Mouse (Mus musculus) neural tube, embryonic 13.5 days (tissue): ENCODE data around the gene Ddah2. TPM values are rescaled to one million over a fixed set of nuclear protein-coding genes. Genes with fewer than 3 reads are reported as not detected.

Experiments used
- ATAC-seq: fragments of 200-750 bp; cut with Nextera tagmentation; 2 replicates; pipeline ENCODE4 v1.8.0; 2017; ENCODE audit warnings: low read depth, mild to moderate bottlenecking, moderate TSS enrichment, moderate library complexity
- H3K27ac ChIP-seq: fragments of 300-500 bp; sonication (generic); replicated peaks from 2 replicates; pipeline ENCODE4 v1.5.1; 2015; ENCODE audit warnings: moderate library complexity, mild to moderate bottlenecking, inconsistent platforms
- H3K27me3 ChIP-seq: fragments of 300-500 bp; sonication (generic); 2 replicates; pipeline ENCODE4 v1.6.1; 2015; ENCODE audit warnings: mild to moderate bottlenecking, inconsistent platforms
- H3K36me3 ChIP-seq: fragments of 300-500 bp; sonication (generic); 2 replicates; pipeline ENCODE4 v1.6.1; 2015; ENCODE audit warnings: mild to moderate bottlenecking, inconsistent platforms
- H3K4me1 ChIP-seq: fragments of 300-500 bp; sonication (generic); replicated peaks from 2 replicates; pipeline ENCODE4 v1.6.1; 2015; ENCODE audit warnings: inconsistent platforms
- H3K4me2 ChIP-seq: fragments of 300-500 bp; sonication (generic); 2 replicates; pipeline ENCODE4 v1.6.1; 2015; ENCODE audit warnings: inconsistent platforms, mild to moderate bottlenecking, moderate library complexity
- H3K4me3 ChIP-seq: fragments of 300-500 bp; sonication (generic); 2 replicates; pipeline ENCODE4 v1.5.1; 2015; ENCODE audit warnings: mild to moderate bottlenecking, inconsistent platforms
- H3K9ac ChIP-seq: fragments of 300-500 bp; sonication (generic); 2 replicates; pipeline ENCODE4 v1.6.1; 2015; ENCODE audit warnings: moderate library complexity, mild to moderate bottlenecking, inconsistent platforms
- H3K9me3 ChIP-seq: fragments of 300-500 bp; sonication (generic); 2 replicates; pipeline ENCODE4 v1.6.1; 2016; ENCODE audit warnings: inconsistent platforms
- WGBS: fragments of 180-500 bp; shearing (Covaris S2); methylation state at CpG from one replicate; pipeline ENCODE4 v1.1.7; 2015; 5-methylcytosine and 5-hydroxymethylcytosine counted together
- polyA plus RNA-seq: library from polyadenylated mRNA; unstranded; fragments of >200 nt; fragmentation: Nextera tagmentation; extraction: Ambion mirVana; gene quantifications from 2 replicates; pipeline ENCODE4 v1.2.1, GENCODE M21; 2015

The Ddah2 gene
- polyA plus RNA-seq, 1 experiment from 2014 or later, result 431 TPM

GRCm38 (mm10) chr17:35058316-35058715 lies 519 bp upstream of the Ddah2 start:
- 67% methylated on average over 9 of the region's 9 CpGs for WGBS
- Histone ChIP-seq H3K4me1 (peaks cover 30% of the 10 kb centered on the region), H3K9ac (peak overlapping the region; percentile 87)

GRCm38 (mm10) chr17:35060071-35060470 lies 1.2 kb downstream of the Ddah2 start:
- Histone ChIP-seq H3K4me2 (peak overlapping the region; percentile 94), H3K4me1 (peaks cover 37% of the 10 kb centered on the region), H3K36me3 (peaks cover 36% of the 10 kb centered on the region), H3K9me3 (no peaks in the 10 kb centered on the region), H3K4me3 (peak overlapping the region; percentile 79), H3K27me3 (peaks cover 24% of the 10 kb centered on the region), H3K27ac (no peak overlapping the region), H3K9ac (peak overlapping the region; percentile 87)
- no peak for ATAC-seq
- WGBS, result 29% methylated on average over 14 of the region's 14 CpGs

More at GRCm38 (mm10) chr17:35058316-35058715, 519 bp upstream of the Ddah2 start:
- Histone ChIP-seq H3K27me3 (peaks cover 6% of the 10 kb centered on the region), H3K9me3 (no peaks in the 10 kb centered on the region), H3K27ac (peak overlapping the region; percentile 87), H3K4me3 (peak overlapping the region; percentile 79), H3K36me3 (peaks cover 41% of the 10 kb centered on the region), H3K4me2 (peak overlapping the region; percentile 94)
- ATAC-seq, result 0 out of 2 replicates have a peak, but pooled peaks have one; percentile 0

GRCm38 (mm10) chr17:35060737-35061297 lies 2.0 kb downstream of the Ddah2 start:
- H3K4me3 ChIP-seq, result peak overlapping the region; percentile 79
- H3K27ac ChIP-seq, result no peak overlapping the region
- H3K4me2 ChIP-seq, result peak overlapping the region; percentile 94
- H3K9me3 ChIP-seq, result no peaks in the 10 kb centered on the region
- H3K9ac ChIP-seq, result peak overlapping the region; percentile 87
- peaks cover 43% of the 10 kb centered on the region for H3K4me1 ChIP-seq
- H3K36me3 ChIP-seq, result peaks cover 32% of the 10 kb centered on the region
- H3K27me3 ChIP-seq, result peaks cover 31% of the 10 kb centered on the region
- 52% methylated on average over 22 of the region's 22 CpGs for WGBS
- ATAC-seq, result no peak

- ATAC-seq, result no peak
- Histone ChIP-seq H3K9ac (no peak overlapping the region), H3K4me1 (peaks cover 43% of the 10 kb centered on the region), H3K36me3 (peaks cover 27% of the 10 kb centered on the region), H3K27ac (no peak overlapping the region), H3K9me3 (no peaks in the 10 kb centered on the region), H3K4me3 (no peak overlapping the region), H3K27me3 (peaks cover 36% of the 10 kb centered on the region), H3K4me2 (no peak overlapping the region)
- WGBS, result 78% methylated on average over 8 of the region's 8 CpGs
These were observed 2.5 kb downstream of the Ddah2 start for GRCm38 (mm10) chr17:35061299-35061698.

- H3K9ac ChIP-seq, result no peak overlapping the region
- no peak overlapping the region for H3K4me2 ChIP-seq
- peaks cover 39% of the 10 kb centered on the region for H3K4me1 ChIP-seq
- H3K9me3 ChIP-seq, result no peaks in the 10 kb centered on the region
- peaks cover 54% of the 10 kb centered on the region for H3K27me3 ChIP-seq
- no peak overlapping the region for H3K4me3 ChIP-seq
- 87% methylated on average over 3 of the region's 3 CpGs for WGBS
- no peak overlapping the region for H3K27ac ChIP-seq
- peaks cover 26% of the 10 kb centered on the region for H3K36me3 ChIP-seq
- ATAC-seq, result no peak
These were observed 4.6 kb downstream of the Ddah2 start for GRCm38 (mm10) chr17:35063466-35063865.

- H3K4me2 ChIP-seq, result peak overlapping the region; percentile 55
- ATAC-seq, result no peak
- H3K9me3 ChIP-seq, result no peaks in the 10 kb centered on the region
- 0 out of 2 replicates have a peak overlapping the region, but pooled peaks have one; percentile 28 for H3K4me3 ChIP-seq
- peaks cover 54% of the 10 kb centered on the region for H3K27me3 ChIP-seq
- 23% methylated on average over 10 of the region's 10 CpGs for WGBS
- no peak overlapping the region for H3K27ac ChIP-seq
- peaks cover 26% of the 10 kb centered on the region for H3K36me3 ChIP-seq
- H3K4me1 ChIP-seq, result peaks cover 35% of the 10 kb centered on the region
- H3K9ac ChIP-seq, result peak overlapping the region; percentile 59; the same call in 1 of the 2 replicates
These were observed 5.6 kb downstream of the Ddah2 start for GRCm38 (mm10) chr17:35064378-35064877.

- Histone ChIP-seq H3K9me3 (no peaks in the 10 kb centered on the region), H3K9ac (peak within 1 kb of the TSS; percentile 59)
- no peak for ATAC-seq
These were observed 6.4 kb downstream of the Ddah2 start, which contains the start of gene Ly6g6c for GRCm38 (mm10) chr17:35064951-35065947. Gene Ly6g6c (plus strand): TSS chr17:35065388.

GRCm38 (mm10) chr17:35066084-35066483 lies 7.2 kb downstream of the Ddah2 start, which contains the start of gene Mpig6b:
Gene Mpig6b (minus strand): TSS chr17:35066184.
- peaks cover 20% of the 10 kb centered on the region for H3K4me1 ChIP-seq
- 46% methylated on average over 10 of the region's 10 CpGs for WGBS
- H3K4me3 ChIP-seq, result peak within 1 kb of the TSS; percentile 28
- peak within 1 kb of the TSS; percentile 59 for H3K9ac ChIP-seq
- H3K9me3 ChIP-seq, result no peaks in the 10 kb centered on the region
- no peak for ATAC-seq
- H3K4me2 ChIP-seq, result peak within 1 kb of the TSS; percentile 55
- H3K27ac ChIP-seq, result no peak within 1 kb of the TSS
- H3K36me3 ChIP-seq, result peaks cover 19% of the 10 kb centered on the region
- peaks cover 54% of the 10 kb centered on the region for H3K27me3 ChIP-seq

More at GRCm38 (mm10) chr17:35064951-35065947, 6.4 kb downstream of the Ddah2 start, which contains the start of gene Ly6g6c:
- Histone ChIP-seq H3K4me1 (peaks cover 28% of the 10 kb centered on the region), H3K4me3 (peak within 1 kb of the TSS; percentile 28), H3K4me2 (peak within 1 kb of the TSS; percentile 55), H3K36me3 (peaks cover 26% of the 10 kb centered on the region), H3K27me3 (peaks cover 54% of the 10 kb centered on the region), H3K27ac (no peak within 1 kb of the TSS)
- under 1% methylated on average over 48 of the region's 48 CpGs for WGBS

- ATAC-seq, result no peak
- no peak overlapping the region for H3K4me2 ChIP-seq
- 87% methylated on average over 17 of the region's 17 CpGs for WGBS
These were observed 9.5 kb downstream of the Ddah2 start for GRCm38 (mm10) chr17:35068213-35068914.

GRCm38 (mm10) chr17:35070556-35071229 lies 11.9 kb downstream of the Ddah2 start:
- H3K9ac ChIP-seq, result no peak overlapping the region
- H3K4me2 ChIP-seq, result no peak overlapping the region
- no peaks in the 10 kb centered on the region for H3K9me3 ChIP-seq
- H3K27ac ChIP-seq, result no peak overlapping the region
- no peak for ATAC-seq
- no peaks in the 10 kb centered on the region for H3K36me3 ChIP-seq
- no peak overlapping the region for H3K4me3 ChIP-seq
- H3K27me3 ChIP-seq, result peaks cover 24% of the 10 kb centered on the region
- H3K4me1 ChIP-seq, result 0 out of 2 replicates have a peak, but pooled peaks cover 4% of the 10 kb centered on the region
- WGBS, result 67% methylated on average over 6 of the region's 6 CpGs

More at GRCm38 (mm10) chr17:35068213-35068914, 9.5 kb downstream of the Ddah2 start:
- H3K4me3 ChIP-seq, result no peak overlapping the region
- H3K9ac ChIP-seq, result no peak overlapping the region
- peaks cover 47% of the 10 kb centered on the region for H3K27me3 ChIP-seq
- peaks cover 17% of the 10 kb centered on the region for H3K4me1 ChIP-seq
- H3K36me3 ChIP-seq, result peaks cover 3% of the 10 kb centered on the region; the same call in 1 of the 2 replicates
- H3K27ac ChIP-seq, result no peak overlapping the region
- H3K9me3 ChIP-seq, result no peaks in the 10 kb centered on the region

GRCm38 (mm10) chr17:35071454-35071853 lies 12.6 kb downstream of the Ddah2 start:
- WGBS, result 78% methylated on average over 9 of the region's 9 CpGs
- H3K36me3 ChIP-seq, result no peaks in the 10 kb centered on the region
- no peak for ATAC-seq

More at GRCm38 (mm10) chr17:35071454-35071853, 12.6 kb downstream of the Ddah2 start:
- no peaks in the 10 kb centered on the region for H3K9me3 ChIP-seq
- 0 out of 2 replicates have a peak, but pooled peaks cover 3% of the 10 kb centered on the region for H3K4me1 ChIP-seq
- no peak overlapping the region for H3K4me3 ChIP-seq
- no peak overlapping the region for H3K4me2 ChIP-seq
- no peak overlapping the region for H3K9ac ChIP-seq
- H3K27ac ChIP-seq, result no peak overlapping the region
- peaks cover 17% of the 10 kb centered on the region for H3K27me3 ChIP-seq
